Mouse (Mus musculus) neutrophil, adult 5-6 weeks (primary cell): ENCODE measurements at regions not wholly inside any gene's neighbourhood (a gene's known extent, or its start where the extent isn't known, plus 50 kb on each side); places are given as distances from the start of the nearest gene placed in this dataset.

Source experiments
- ATAC-seq: fragments of 151-379, 151-347 bp; 2 replicates; pipeline ENCODE4 v1.8.0; 2017; ENCODE audit warnings: mild to moderate bottlenecking, moderate TSS enrichment; ENCODE audit not compliant: insufficient number of reproducible peaks, poor library complexity, low FRiP score, severe bottlenecking; ENCODE audit errors: extremely low read depth

- no peak for ATAC-seq
Measured at GRCm38 (mm10) chr8:25307511-25307910, 483.3 kb upstream of the Adam5 start.

GRCm38 (mm10) chr8:25306769-25307491, 482.8 kb upstream of the Adam5 start:
- no peak for ATAC-seq
